Mouse (Mus musculus) cortical plate, adult 2 months (tissue): Measurements from ENCODE around the gene Pgrmc1. TPM values are rescaled to one million over a fixed set of nuclear protein-coding genes. Genes with fewer than 3 reads are reported as not detected.

Experiments
- H3K27ac ChIP-seq: fragments of 200-500 bp; 2 replicates; pipeline ENCODE4 v1.5.1; 2012; ENCODE audit warnings: low read length, control low read depth, inconsistent platforms; ENCODE audit not compliant: insufficient read depth
- H3K4me1 ChIP-seq: fragments of 200-500 bp; 2 replicates; pipeline ENCODE4 v1.6.1; 2011; ENCODE audit warnings: low read length; ENCODE audit not compliant: control insufficient read depth, insufficient read depth
- H3K4me3 ChIP-seq: fragments of 200-500 bp; 2 replicates; pipeline ENCODE4 v1.5.1; 2011; ENCODE audit warnings: mild to moderate bottlenecking, low read length, control low read depth; ENCODE audit not compliant: insufficient read depth
- CTCF ChIP-seq: fragments of 200-500 bp; IDR thresholded peaks from 2 replicates; pipeline ENCODE4 v1.5.1; 2011; ENCODE audit warnings: mild to moderate bottlenecking, control low read depth, low read length; ENCODE audit not compliant: insufficient read depth; ENCODE audit errors: extremely low read depth
- POLR2A ChIP-seq: fragments of 200-500 bp; IDR thresholded peaks from 2 replicates; pipeline ENCODE4 v1.6.1; 2011; ENCODE audit warnings: mild to moderate bottlenecking, low read length, control low read depth; ENCODE audit not compliant: insufficient read depth; ENCODE audit errors: extremely low read depth
- polyA plus RNA-seq: library from polyadenylated mRNA; depleted of rRNA; stranded (reverse); fragments of >200 nt; gene quantifications from 2 replicates; pipeline ENCODE4 v1.2.3, GENCODE M21; 2012; rRNA removed

Gene Pgrmc1
- polyA plus RNA-seq, 1 experiment: 234 TPM

GRCm38 (mm10) chrX:36599656-36600055, 1.6 kb downstream of the Pgrmc1 start:
- TF ChIP-seq CTCF (no peak), POLR2A (no peak)
- Histone ChIP-seq H3K4me1 (no peaks in the 10 kb centered on the region; the same call in 1 of the 2 replicates), H3K4me3 (peak overlapping the region; percentile 96; the same call in 1 of the 2 replicates), H3K27ac (no peak overlapping the region)

DNA sequence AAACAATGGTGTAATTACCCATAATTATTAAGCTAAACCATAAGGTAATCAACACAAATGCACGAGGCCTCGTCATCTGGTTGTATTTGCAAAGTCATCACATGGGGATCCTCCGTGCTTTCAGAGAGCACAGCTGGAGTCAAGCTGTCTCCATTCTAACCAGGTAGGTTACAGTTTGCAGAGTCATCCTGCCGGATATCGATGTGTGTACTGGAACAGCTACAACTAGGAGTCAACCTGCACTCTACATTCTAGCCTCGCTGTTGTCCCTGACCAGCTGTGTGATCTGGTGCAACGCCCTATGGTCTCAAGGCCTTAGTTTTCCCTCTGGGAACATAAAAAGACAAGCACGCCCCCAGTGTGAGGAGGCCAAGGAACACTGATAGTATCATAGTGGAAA, 2.1 kb downstream of the Pgrmc1 start:
- H3K4me3 ChIP-seq: peak overlapping the region; percentile 18; the same call in 1 of the 2 replicates
- TF ChIP-seq CTCF: no peak
- no peak for TF ChIP-seq POLR2A
- peak overlapping the region; percentile 40; the same call in 1 of the 2 replicates for H3K27ac ChIP-seq
- H3K4me1 ChIP-seq: no peaks in the 10 kb centered on the region; the same call in 1 of the 2 replicates

DNA sequence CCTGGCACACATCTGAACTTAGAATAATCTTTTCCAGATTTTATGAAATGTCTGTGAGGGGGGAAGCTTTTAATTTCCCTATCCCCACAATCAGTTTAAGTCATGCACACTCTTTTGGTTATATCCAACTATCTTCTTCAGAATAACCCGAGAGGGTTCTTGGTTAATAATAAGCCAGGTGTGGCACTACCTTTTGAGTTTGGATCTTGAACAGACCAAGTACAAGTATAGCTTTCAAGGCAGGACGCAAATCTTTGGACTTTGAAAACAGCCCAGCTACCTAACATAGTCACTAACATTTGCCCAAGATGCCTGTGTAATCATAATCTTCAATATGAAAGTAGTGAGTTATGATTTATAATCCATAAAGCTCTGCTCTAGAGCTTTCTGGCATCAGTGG, 4.9 kb downstream of the Pgrmc1 start:
- Histone ChIP-seq H3K4me1 (no peaks in the 10 kb centered on the region; the same call in 1 of the 2 replicates), H3K4me3 (no peak overlapping the region), H3K27ac (no peak overlapping the region)
- no peak for TF ChIP-seq POLR2A
- TF ChIP-seq CTCF: no peak

GRCm38 (mm10) chrX:36604040-36604439, 6.0 kb downstream of the Pgrmc1 start:
- no peaks in the 10 kb centered on the region; the same call in 1 of the 2 replicates for H3K4me1 ChIP-seq
- H3K4me3 ChIP-seq: no peak overlapping the region
- no peak overlapping the region for H3K27ac ChIP-seq
- no peak for TF ChIP-seq CTCF
- no peak for TF ChIP-seq POLR2A

DNA sequence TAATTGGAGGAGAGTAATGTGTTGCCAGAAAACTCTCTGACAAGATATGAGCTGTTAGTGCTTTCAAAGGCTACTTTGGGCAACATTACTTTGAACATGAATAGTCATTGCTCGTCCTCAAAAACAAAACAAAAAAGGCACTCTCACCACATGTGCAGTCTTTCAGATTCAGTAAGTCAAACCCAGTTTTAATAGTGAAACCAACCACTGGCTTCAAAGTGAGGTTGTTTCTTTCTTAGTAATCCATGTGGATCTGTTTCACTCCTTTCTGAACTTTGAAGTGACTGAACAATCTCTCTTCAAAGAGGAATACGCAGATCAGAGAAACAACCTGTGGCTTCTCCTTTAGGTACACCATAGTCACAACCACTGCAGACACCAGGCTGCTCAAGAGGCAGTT, 11.1 kb downstream of the Pgrmc1 start:
- Histone ChIP-seq H3K4me1 (no peaks in the 10 kb centered on the region), H3K4me3 (no peak overlapping the region), H3K27ac (no peak overlapping the region)
- TF ChIP-seq CTCF: no peak
- no peak for TF ChIP-seq POLR2A

- H3K4me3 ChIP-seq: no peak overlapping the region
- no peak overlapping the region for H3K27ac ChIP-seq
- H3K4me1 ChIP-seq: no peaks in the 10 kb centered on the region
- TF ChIP-seq POLR2A (no peak), CTCF (no peak)
These were observed 30.1 kb downstream of the Pgrmc1 start for GRCm38 (mm10) chrX:36628102-36628501.

DNA sequence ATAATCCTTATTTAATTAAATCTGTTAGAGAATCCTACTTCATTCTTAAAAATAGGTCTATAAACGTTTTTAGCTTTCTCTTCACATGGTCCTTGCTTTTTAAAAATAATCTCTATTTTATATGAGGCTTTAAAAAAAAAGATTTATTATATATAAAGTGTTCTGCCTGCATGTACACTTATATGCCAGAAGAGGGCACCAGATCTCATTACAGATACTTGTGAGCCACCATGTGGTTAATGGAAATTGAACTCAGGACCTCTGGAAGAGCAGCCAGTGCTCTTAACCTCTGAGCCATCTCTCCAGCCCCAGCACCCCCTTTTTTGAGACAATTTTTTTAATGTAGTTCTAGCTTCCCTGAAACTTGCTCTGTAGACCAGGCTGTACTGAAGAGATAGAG, 32.8 kb downstream of the Pgrmc1 start:
- H3K4me3 ChIP-seq: no peak overlapping the region
- TF ChIP-seq POLR2A: no peak
- 0 out of 2 replicates have a peak, but pooled peaks have one; percentile 5 for TF ChIP-seq CTCF
- no peak overlapping the region for H3K27ac ChIP-seq
- no peaks in the 10 kb centered on the region for H3K4me1 ChIP-seq

DNA sequence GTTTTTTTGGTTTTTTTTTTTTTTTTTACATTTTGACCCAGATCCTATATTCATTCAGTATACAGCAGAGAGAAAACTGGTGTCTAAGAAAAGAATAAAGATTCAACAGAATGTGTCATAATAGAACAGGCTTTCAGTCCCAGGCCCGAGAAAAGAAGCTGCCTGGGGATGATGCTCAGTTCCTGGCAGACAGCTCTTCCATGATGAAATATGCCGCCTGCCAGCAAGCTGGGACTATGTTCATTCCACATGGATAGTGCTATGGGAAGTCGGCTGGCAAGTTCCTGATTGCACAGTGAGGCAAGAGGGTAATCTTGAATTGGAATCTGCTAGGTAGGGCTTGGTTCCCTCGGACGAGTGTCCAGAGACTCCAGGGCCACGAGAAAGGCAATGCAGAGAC, 42.0 kb downstream of the Pgrmc1 start:
- Histone ChIP-seq H3K4me3 (no peak overlapping the region), H3K4me1 (no peaks in the 10 kb centered on the region), H3K27ac (no peak overlapping the region)
- TF ChIP-seq CTCF: no peak
- no peak for TF ChIP-seq POLR2A

DNA sequence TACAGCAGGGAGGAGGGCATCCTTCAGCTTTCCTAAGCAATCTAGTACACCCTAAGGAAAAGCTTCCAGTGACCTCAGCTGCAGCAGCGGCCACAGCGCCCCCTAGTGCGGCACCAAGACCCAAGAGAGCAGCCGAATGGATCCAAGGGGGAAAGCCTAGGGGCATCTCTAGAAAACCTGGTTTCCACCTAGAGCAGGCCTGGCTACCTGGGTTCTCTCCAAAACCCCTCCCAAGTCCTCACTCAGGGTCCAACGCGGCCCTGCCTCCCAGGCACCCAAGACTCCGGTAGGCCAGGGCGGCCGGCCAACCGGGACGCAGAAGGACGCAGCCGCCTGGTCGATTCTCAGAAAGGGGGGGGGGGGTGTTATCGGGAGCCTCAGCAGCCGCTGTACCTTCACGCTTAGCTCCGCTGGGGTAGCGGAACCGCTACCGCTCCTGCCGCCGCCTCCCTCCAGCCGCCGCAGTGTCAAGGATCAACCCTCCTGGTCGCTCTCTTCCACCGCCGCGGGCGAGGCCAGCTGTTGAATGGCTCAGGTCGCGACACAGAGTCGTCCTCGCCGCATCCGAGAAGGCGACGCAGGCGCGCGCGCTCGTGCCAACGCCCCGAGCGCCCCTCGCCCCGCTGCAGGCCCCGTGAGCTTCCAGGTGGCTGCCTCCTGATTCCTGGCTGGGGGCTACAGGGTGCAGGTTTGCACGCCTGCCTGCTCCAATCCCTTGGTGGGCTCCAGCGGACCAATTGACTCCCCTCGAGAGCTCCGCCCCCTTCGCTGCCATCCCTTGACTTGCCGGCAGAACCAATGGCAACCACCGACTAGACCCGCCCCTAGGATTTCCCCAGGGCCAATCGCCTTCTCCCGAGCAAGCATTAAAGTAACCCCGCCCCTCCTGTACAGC, 46.9 kb downstream of the Pgrmc1 start, which contains the start of gene Akap17b:
Akap17b (minus strand) TSS at position 739 of the 895 bp plus-strand sequence.
- H3K4me3 ChIP-seq: peak within 1 kb of the TSS; percentile 79
- H3K27ac ChIP-seq: peak within 1 kb of the TSS; percentile 88
- no peaks in the 10 kb centered on the region for H3K4me1 ChIP-seq
- peak; percentile 60; the same call in 1 of the 2 replicates for TF ChIP-seq POLR2A
- peak; percentile 38 for TF ChIP-seq CTCF

Other genes starting within 250 kb of the Pgrmc1 start
- not detected in 2 replicates for gene Gm6268, start 196.9 kb upstream of the Pgrmc1 start, polyA plus RNA-seq
- gene Gm14569, start 106.4 kb upstream of the Pgrmc1 start, polyA plus RNA-seq: 0.90 and 1.4 TPM in 2 replicates
- gene Akap17b, start 47.2 kb downstream of the Pgrmc1 start, polyA plus RNA-seq: 9.5 and 10.7 TPM in 2 replicates
- 0.44 and 0.81 TPM in 2 replicates for gene Slc25a43, start 145.5 kb downstream of the Pgrmc1 start, polyA plus RNA-seq
- 418 and 428 TPM in 2 replicates for gene Slc25a5, start 197.4 kb downstream of the Pgrmc1 start, polyA plus RNA-seq